Mouse (Mus musculus) forebrain, embryonic 12.5 days (tissue): ENCODE measurements around the gene Olfr629. TPM values are rescaled to one million over a fixed set of nuclear protein-coding genes. Genes with fewer than 3 reads are reported as not detected.

Experiments used
- ATAC-seq: fragments of 200-750 bp; cut with Nextera tagmentation; 2 replicates; pipeline ENCODE4 v1.8.0; 2017; ENCODE audit warnings: moderate TSS enrichment; ENCODE audit not compliant: low FRiP score
- H3K27ac ChIP-seq: fragments of 300-500 bp; sonication (generic); 2 replicates; pipeline ENCODE4 v1.5.1; 2016; ENCODE audit warnings: mild to moderate bottlenecking
- H3K27me3 ChIP-seq: fragments of 300-500 bp; sonication (generic); 2 replicates; pipeline ENCODE4 v1.6.1; 2016; ENCODE audit warnings: mild to moderate bottlenecking
- H3K36me3 ChIP-seq: fragments of 300-500 bp; sonication (generic); replicated peaks from 2 replicates; pipeline ENCODE4 v1.6.1; 2016; ENCODE audit warnings: mild to moderate bottlenecking
- H3K4me1 ChIP-seq: fragments of 300-500 bp; sonication (generic); 2 replicates; pipeline ENCODE4 v1.6.1; 2016
- H3K4me2 ChIP-seq: fragments of 300-500 bp; sonication (generic); 2 replicates; pipeline ENCODE4 v1.6.1; 2016; ENCODE audit warnings: mild to moderate bottlenecking, moderate library complexity
- H3K4me3 ChIP-seq: fragments of 300-500 bp; sonication (generic); replicated peaks from 2 replicates; pipeline ENCODE4 v1.5.1; 2016; ENCODE audit warnings: mild to moderate bottlenecking
- H3K9ac ChIP-seq: fragments of 300-500 bp; sonication (generic); 2 replicates; pipeline ENCODE4 v1.6.1; 2016; ENCODE audit warnings: mild to moderate bottlenecking
- H3K9me3 ChIP-seq: fragments of 300-500 bp; sonication (generic); 2 replicates; pipeline ENCODE4 v1.6.1; 2016
- WGBS: fragments of 180-500 bp; shearing (Covaris S2); methylation state at CpG from one replicate; pipeline ENCODE4 v1.1.7; 2016; 5-methylcytosine and 5-hydroxymethylcytosine counted together
- polyA plus RNA-seq: library from polyadenylated mRNA; unstranded; fragments of >200 nt; fragmentation: Nextera tagmentation; extraction: Ambion mirVana; gene quantifications from 2 replicates; pipeline ENCODE4 v1.2.1, GENCODE M21; 2016

Gene Olfr629
- polyA plus RNA-seq, 1 experiment from 2014 or later: not detected

DNA sequence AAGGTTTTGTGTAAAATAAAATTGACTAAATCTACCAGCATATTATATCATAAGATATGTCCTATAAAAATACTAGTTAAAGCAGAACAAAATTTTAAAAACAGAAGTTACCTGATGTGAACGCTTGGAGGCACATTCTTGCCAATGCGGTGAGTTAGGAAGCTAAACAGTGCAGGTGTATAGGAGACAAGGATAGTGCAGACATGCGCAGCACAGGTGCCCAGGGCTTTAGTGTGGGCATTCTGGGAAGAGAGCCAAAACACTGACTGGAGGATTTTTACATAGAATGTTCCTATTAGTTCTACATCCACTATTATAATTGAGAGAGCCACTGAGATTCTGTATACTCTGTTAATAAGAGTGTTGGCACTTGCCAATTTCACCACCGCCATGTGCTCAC lies 45.3 kb downstream of the Olfr629 start:
- H3K9me3 ChIP-seq: no peaks in the 10 kb centered on the region
- WGBS: 88% methylated on average over 4 of the region's 4 CpGs
- no peak overlapping the region for H3K4me3 ChIP-seq
- H3K36me3 ChIP-seq: no peaks in the 10 kb centered on the region
- no peak overlapping the region for H3K4me2 ChIP-seq
- ATAC-seq: no peak
- no peak overlapping the region for H3K9ac ChIP-seq
- H3K4me1 ChIP-seq: no peaks in the 10 kb centered on the region
- H3K27ac ChIP-seq: no peak overlapping the region
- no peaks in the 10 kb centered on the region for H3K27me3 ChIP-seq

Other genes with a start within 250 kb of the Olfr629 start
- not detected in 2 replicates for gene Olfr609, start 246.9 kb downstream of the Olfr629 start, polyA plus RNA-seq
- not detected in 2 replicates for gene Olfr610, start 232.8 kb downstream of the Olfr629 start, polyA plus RNA-seq
- not detected in 2 replicates for gene Olfr611, start 224.1 kb downstream of the Olfr629 start, polyA plus RNA-seq
- gene Olfr612, start 202.2 kb downstream of the Olfr629 start, polyA plus RNA-seq: not detected in 2 replicates
- not detected in 2 replicates for gene Olfr613, start 196.9 kb downstream of the Olfr629 start, polyA plus RNA-seq
- not detected in 2 replicates for gene Olfr615, start 188.9 kb downstream of the Olfr629 start, polyA plus RNA-seq
- gene Olfr616, start 175.8 kb downstream of the Olfr629 start, polyA plus RNA-seq: not detected in 2 replicates
- not detected in 2 replicates for gene Olfr617, start 171.9 kb downstream of the Olfr629 start, polyA plus RNA-seq
- gene Olfr618, start 154.8 kb downstream of the Olfr629 start, polyA plus RNA-seq: not detected in 2 replicates
- gene Olfr619, start 144.4 kb downstream of the Olfr629 start, polyA plus RNA-seq: not detected in 2 replicates
- gene Olfr620, start 132.4 kb downstream of the Olfr629 start, polyA plus RNA-seq: not detected in 2 replicates
- not detected in 2 replicates for gene Olfr622, start 102.2 kb downstream of the Olfr629 start, polyA plus RNA-seq
- not detected in 2 replicates for gene Olfr623, start 81.2 kb downstream of the Olfr629 start, polyA plus RNA-seq
- gene Olfr624, start 73.8 kb downstream of the Olfr629 start, polyA plus RNA-seq: 0.04 TPM in 2 replicates
- not detected in 2 replicates for gene Olfr625-ps1, start 62.2 kb downstream of the Olfr629 start, polyA plus RNA-seq
- gene Olfr243, start 30.3 kb downstream of the Olfr629 start, polyA plus RNA-seq: not detected in 2 replicates
- not detected in 2 replicates for gene Olfr628, start 14.6 kb downstream of the Olfr629 start, polyA plus RNA-seq
- not detected in 2 replicates for gene Olfr630, start 12.4 kb upstream of the Olfr629 start, polyA plus RNA-seq
- gene Olfr69, start 26.7 kb upstream of the Olfr629 start, polyA plus RNA-seq: not detected in 2 replicates
- not detected in 2 replicates for gene Olfr68, start 34.8 kb upstream of the Olfr629 start, polyA plus RNA-seq
- not detected in 2 replicates for gene Olfr67, start 46.9 kb upstream of the Olfr629 start, polyA plus RNA-seq
- gene Hbb-bt, start 69.1 kb upstream of the Olfr629 start, polyA plus RNA-seq: 599 and 788 TPM in 2 replicates
- gene Hbb-bs, start 83.2 kb upstream of the Olfr629 start, polyA plus RNA-seq: 465 and 620 TPM in 2 replicates
- gene Hbb-bh2, start 95.6 kb upstream of the Olfr629 start, polyA plus RNA-seq: 0.50 TPM in 1 of 2 replicates, not detected in the other
- 427 and 624 TPM in 2 replicates for gene Hbb-bh1, start 98.2 kb upstream of the Olfr629 start, polyA plus RNA-seq
- gene Hbb-y, start 108.3 kb upstream of the Olfr629 start, polyA plus RNA-seq: 6,398 and 8,559 TPM in 2 replicates
- gene Olfr66, start 141.3 kb upstream of the Olfr629 start, polyA plus RNA-seq: not detected in 2 replicates
- gene Olfr64, start 149.5 kb upstream of the Olfr629 start, polyA plus RNA-seq: not detected in 2 replicates
- gene Olfr65, start 158.5 kb upstream of the Olfr629 start, polyA plus RNA-seq: not detected in 2 replicates
- not detected in 2 replicates for gene Olfr631, start 183.9 kb upstream of the Olfr629 start, polyA plus RNA-seq
- gene Olfr632, start 189.4 kb upstream of the Olfr629 start, polyA plus RNA-seq: not detected in 2 replicates
- gene Olfr633, start 199.5 kb upstream of the Olfr629 start, polyA plus RNA-seq: not detected in 2 replicates
- gene Olfr635, start 226.2 kb upstream of the Olfr629 start, polyA plus RNA-seq: not detected in 2 replicates